Mouse (Mus musculus): Measurements from ENCODE around the gene Ttc41.

DNA sequence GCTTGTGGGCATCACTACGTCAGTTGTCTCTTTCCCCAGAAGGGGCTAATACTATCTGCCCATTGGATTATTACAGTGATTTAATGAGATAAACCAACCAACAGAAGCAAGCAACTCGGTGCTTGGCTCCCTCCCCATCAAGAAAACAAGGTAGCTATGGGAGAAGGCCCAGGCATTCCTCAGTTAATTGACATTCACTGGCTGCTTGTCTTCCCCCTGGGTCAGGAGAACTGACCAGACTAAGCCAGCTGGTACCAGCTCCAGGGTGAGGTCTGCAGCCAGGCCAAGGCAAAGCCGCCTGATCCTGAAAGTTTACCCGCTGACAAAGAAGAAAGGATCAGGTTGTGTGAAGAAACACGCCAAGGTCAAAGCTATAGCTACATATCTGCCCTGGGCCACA is 66.1 kb downstream of the Ttc41 start:
- TF ChIP-seq POLR2A (IDR thresholded peaks at IDR 0.05; ENCODE audit: extremely low read depth, insufficient read depth, low read length) (no peak), CTCF (IDR thresholded peaks at IDR 0.05; ENCODE audit: low read depth, low read length) (no peak)
